28 mouse cellular contexts compared by ENCODE assay signal in genomic region chr11:89627232-89627631, GRCm38 (mm10).
"Had no signal": no experiment of that assay in that cellular context is flagged by ENCODE, and none has a peak within 500 bp of the region (broad histone marks: within the 10 kb centered on the region; RNA-seq: fewer than 3 reads in every experiment).

No protein-coding gene starts in this region.

- H3K27me3 ChIP-seq: heart, embryonic 13.5 days; heart, embryonic 15.5 days; hindbrain, embryonic 13.5 days; hindbrain, embryonic 15.5 days; liver, embryonic 13.5 days; liver, embryonic 15.5 days had no signal

- H3K4me2 ChIP-seq: heart, embryonic 11.5 days; heart, embryonic 13.5 days; heart, embryonic 15.5 days; hindbrain, embryonic 13.5 days; hindbrain, embryonic 15.5 days; limb, embryonic 12.5 days; liver, embryonic 11.5 days; liver, embryonic 13.5 days; liver, embryonic 15.5 days had no signal

- H3K4me1 ChIP-seq: heart, embryonic 15.5 days; hindbrain, embryonic 15.5 days; limb, embryonic 10.5 days; limb, embryonic 12.5 days; liver, embryonic 13.5 days; liver, embryonic 15.5 days had no signal

- H3K9me3 ChIP-seq: heart, embryonic 13.5 days; heart, embryonic 15.5 days; hindbrain, embryonic 13.5 days; hindbrain, embryonic 15.5 days; limb, embryonic 10.5 days; limb, embryonic 12.5 days; liver, embryonic 13.5 days; liver, embryonic 15.5 days had no signal

- H3K36me3 ChIP-seq: heart, embryonic 13.5 days; heart, embryonic 15.5 days; hindbrain, embryonic 13.5 days; hindbrain, embryonic 15.5 days; limb, embryonic 10.5 days; limb, embryonic 12.5 days; liver, embryonic 13.5 days; liver, embryonic 15.5 days had no signal

- H3K27ac ChIP-seq: heart, adult 2 months; heart, embryonic 13.5 days; heart, embryonic 15.5 days; hindbrain, embryonic 13.5 days; hindbrain, embryonic 15.5 days; hindbrain, postnatal 0 days; layer of hippocampus, adult 2 months; left cerebral cortex, adult 2 months; limb, embryonic 10.5 days; limb, embryonic 12.5 days; liver, embryonic 13.5 days; liver, embryonic 15.5 days had no signal

- ATAC-seq: hindbrain, postnatal 0 days; intestine, embryonic 16.5 days; liver, postnatal 0 days had no signal

- H3K9ac ChIP-seq: heart, embryonic 13.5 days; heart, embryonic 15.5 days; hindbrain, embryonic 13.5 days; hindbrain, embryonic 15.5 days; limb, embryonic 12.5 days; liver, embryonic 13.5 days; liver, embryonic 15.5 days; liver, postnatal 0 days had no signal

- H3K4me3 ChIP-seq: heart, adult 2 months; heart, embryonic 13.5 days; heart, embryonic 15.5 days; hindbrain, embryonic 13.5 days; hindbrain, embryonic 15.5 days; layer of hippocampus, adult 2 months; left cerebral cortex, adult 2 months; limb, embryonic 10.5 days; limb, embryonic 12.5 days; liver, embryonic 13.5 days; liver, embryonic 15.5 days had no signal

- DNase-seq: gastrocnemius, postnatal 14 days; gastrocnemius, postnatal 36 days; heart, adult 11 months; heart, adult 2 months; heart, postnatal 14 days; heart, postnatal 36 days; kidney, adult 11 months; kidney, adult 2 months; kidney, adult 9 months; kidney, postnatal 10 days; kidney, postnatal 25 days; kidney, postnatal 4 days; liver; liver, embryonic 13.5 days; liver, postnatal 0 days had no signal
